Mouse (Mus musculus): ENCODE results near the gene Zfp109. TPM values are rescaled to one million over a fixed set of nuclear protein-coding genes. Genes with fewer than 3 reads are reported as not detected.

Zfp109 gene
- total and polyA plus RNA-seq, 3 experiments: not detected

DNA sequence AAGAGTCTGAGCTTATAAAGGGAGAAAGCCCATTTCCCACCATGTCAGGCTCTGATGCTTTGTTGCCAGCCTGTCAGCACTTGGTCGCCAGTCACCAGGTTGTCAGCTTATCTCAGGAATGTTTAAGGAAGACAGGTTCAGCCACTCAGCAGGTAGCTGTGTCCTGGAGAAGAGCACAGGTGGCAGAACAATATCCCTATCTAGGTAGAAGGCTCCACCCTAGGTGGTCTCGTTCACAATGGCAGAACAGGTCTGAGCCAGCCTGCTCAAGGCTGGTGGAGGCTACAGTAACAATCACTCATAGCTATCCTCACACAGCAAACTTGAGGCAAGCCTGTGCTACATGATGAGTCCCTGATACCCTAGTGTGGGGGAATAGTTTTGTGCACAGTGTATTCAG is 46.0 kb downstream of the Zfp109 start:
- Histone ChIP-seq H3K79me2 (replicated peaks; ENCODE audit: control insufficient read depth, extremely low read depth, insufficient read depth, poor library complexity, severe bottlenecking) (no peaks in the 10 kb centered on the region), H3K36me3 (replicated peaks in 1 of 2; ENCODE audit: control insufficient read depth in 1 of 2, insufficient read depth in 1 of 2, low read length in 1 of 2) (no peaks in the 10 kb centered on the region), H3K27ac (ENCODE audit: insufficient read depth, low read depth) (no peak overlapping the region), H3K9ac (ENCODE audit: insufficient read depth, low read depth) (no peak overlapping the region), H3K4me2 (ENCODE audit: insufficient read depth, low read depth, poor library complexity, severe bottlenecking) (no peak overlapping the region), H3K27me3 (replicated peaks) (peaks cover 6% of the 10 kb centered on the region), H3K4me3 (replicated peaks in 1 of 3; ENCODE audit: low read depth in 2 of 3, low read length in 2 of 3, poor library complexity in 1 of 3) (no peak overlapping the region), H3K9me3 (replicated peaks; ENCODE audit: low read length) (peaks cover 2% of the 10 kb centered on the region), H3K4me1 (ENCODE audit: control insufficient read depth in 1 of 2, insufficient read depth in 2 of 2) (peaks cover 0 to 4% of the 10 kb centered on the region in 2 experiments; a peak in 2 of 4 replicates)
- dilution Hi-C loops (cut with MboI; ENCODE audit: extremely low pct_ligation_motif_present, extremely low pct_unique_long_range_greater_than_20kb, low sequenced_read_pairs): no loop called here
- TF ChIP-seq ELF1 (IDR thresholded peaks at IDR 0.05; ENCODE audit: low read depth, low read length) (no peak), TCF12 (IDR thresholded peaks at IDR 0.05; ENCODE audit: low read depth, low read length) (no peak)
- DNase-seq (ENCODE audit: extremely low read depth): no peak
- in situ Hi-C loops (cut with MboI; ENCODE audit: low pct_ligation_motif_present, low pct_unique_long_range_greater_than_20kb, low sequenced_read_pairs): no loop called here

DNA sequence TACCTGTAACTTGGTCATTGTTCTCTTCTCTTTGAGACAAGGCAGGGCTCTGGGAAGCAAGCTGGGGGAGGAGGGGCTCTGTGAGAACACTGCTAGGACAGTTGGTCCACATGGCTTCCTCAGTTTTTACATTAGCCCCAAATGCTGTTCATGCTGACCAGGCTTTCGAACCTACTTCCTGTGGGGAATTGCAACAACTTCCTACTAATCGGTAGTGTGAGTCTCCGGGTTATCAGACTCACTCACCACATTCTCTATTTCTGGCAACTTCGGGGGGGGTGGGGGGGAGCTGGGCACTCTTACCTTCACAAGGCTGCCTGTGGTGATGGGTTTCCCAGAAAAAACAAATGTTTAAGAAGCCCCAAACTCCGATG is 47.8 kb downstream of the Zfp109 start:
- no peak overlapping the region for H3K4me3 ChIP-seq (replicated peaks in 1 of 3; ENCODE audit: low read depth in 2 of 3, low read length in 2 of 3, poor library complexity in 1 of 3)
- peaks cover 2% of the 10 kb centered on the region for H3K9me3 ChIP-seq (replicated peaks; ENCODE audit: low read length)
- no peak overlapping the region for H3K4me2 ChIP-seq (ENCODE audit: insufficient read depth, low read depth, poor library complexity, severe bottlenecking)
- H3K4me1 ChIP-seq (ENCODE audit: control insufficient read depth in 1 of 2, insufficient read depth in 2 of 2): peaks cover 0 to 4% of the 10 kb centered on the region in 2 experiments; a peak in 2 of 4 replicates
- peaks cover 5% of the 10 kb centered on the region for H3K27me3 ChIP-seq (replicated peaks)
- no peaks in the 10 kb centered on the region for H3K36me3 ChIP-seq (replicated peaks in 1 of 2; ENCODE audit: control insufficient read depth in 1 of 2, insufficient read depth in 1 of 2, low read length in 1 of 2)
- no peak for DNase-seq (ENCODE audit: extremely low read depth)
- TF ChIP-seq NELFE (IDR thresholded peaks at IDR 0.05; ENCODE audit: low read depth, low read length) (no peak), RCOR1 (conservative IDR thresholded peaks at IDR 0.05; ENCODE audit: low read depth, low read length) (no peak), SMC3 (IDR thresholded peaks at IDR 0.05; ENCODE audit: low read depth, low read length) (no peak), USF1 (IDR thresholded peaks at IDR 0.05; ENCODE audit: low read depth, low read length) (no peak), MAFK (IDR thresholded peaks at IDR 0.05; ENCODE audit: insufficient replicate concordance, low read length) (no peak), POLR2AphosphoS2 (IDR thresholded peaks at IDR 0.05; ENCODE audit: low read depth, low read length) (no peak)
- H3K9ac ChIP-seq (ENCODE audit: insufficient read depth, low read depth): no peak overlapping the region
- in situ Hi-C loops (cut with MboI; ENCODE audit: low pct_ligation_motif_present, low pct_unique_long_range_greater_than_20kb, low sequenced_read_pairs) (no loop called here), dilution Hi-C loops (cut with MboI; ENCODE audit: extremely low pct_ligation_motif_present, extremely low pct_unique_long_range_greater_than_20kb, low sequenced_read_pairs) (no loop called here)
- H3K79me2 ChIP-seq (replicated peaks; ENCODE audit: control insufficient read depth, extremely low read depth, insufficient read depth, poor library complexity, severe bottlenecking): no peaks in the 10 kb centered on the region
- no peak overlapping the region for H3K27ac ChIP-seq (ENCODE audit: insufficient read depth, low read depth)

DNA sequence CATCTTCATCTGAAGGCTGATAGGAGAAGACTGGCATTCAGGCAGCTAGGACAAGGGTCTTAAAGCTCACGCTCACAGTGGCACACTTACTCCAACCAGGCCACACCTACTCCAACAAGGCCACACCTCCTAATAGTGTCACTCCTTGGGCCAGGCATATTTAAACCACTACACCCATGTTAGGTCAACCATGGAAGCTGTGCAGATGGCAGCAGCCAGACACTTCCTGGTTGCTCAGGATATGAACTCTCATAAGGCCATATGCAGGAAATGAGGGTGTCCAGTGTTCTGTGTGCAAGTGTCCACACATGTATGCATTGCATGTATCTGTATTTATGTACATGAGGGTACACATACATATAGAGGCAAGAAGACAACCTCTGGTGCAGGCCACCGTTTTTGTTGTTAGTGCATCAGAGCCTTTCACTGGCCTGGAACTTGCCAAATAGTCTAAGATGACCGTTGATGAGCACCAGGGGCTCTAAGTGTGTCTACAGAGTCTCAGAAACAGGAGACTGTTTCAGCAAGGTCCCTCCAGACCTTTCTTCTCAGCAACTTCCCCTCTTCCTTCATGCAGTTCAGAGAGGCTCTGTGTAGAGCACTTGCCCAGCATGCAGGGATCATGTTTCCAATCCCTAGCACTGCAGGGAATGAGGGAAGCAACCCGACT is 48.3 kb downstream of the Zfp109 start:
- Histone ChIP-seq H3K36me3 (replicated peaks in 1 of 2; ENCODE audit: control insufficient read depth in 1 of 2, insufficient read depth in 1 of 2, low read length in 1 of 2) (no peaks in the 10 kb centered on the region), H3K27me3 (replicated peaks) (peaks cover 6% of the 10 kb centered on the region), H3K4me3 (replicated peaks in 1 of 3; ENCODE audit: low read depth in 2 of 3, low read length in 2 of 3, poor library complexity in 1 of 3) (no peak overlapping the region), H3K79me2 (replicated peaks; ENCODE audit: control insufficient read depth, extremely low read depth, insufficient read depth, poor library complexity, severe bottlenecking) (no peaks in the 10 kb centered on the region), H3K9me3 (replicated peaks; ENCODE audit: low read length) (peaks cover 2% of the 10 kb centered on the region), H3K9ac (ENCODE audit: insufficient read depth, low read depth) (no peak overlapping the region), H3K4me2 (ENCODE audit: insufficient read depth, low read depth, poor library complexity, severe bottlenecking) (no peak overlapping the region), H3K27ac (ENCODE audit: insufficient read depth, low read depth) (no peak overlapping the region), H3K4me1 (ENCODE audit: control insufficient read depth in 1 of 2, insufficient read depth in 2 of 2) (peaks cover 0 to 4% of the 10 kb centered on the region in 2 experiments; a peak in 2 of 4 replicates)
- dilution Hi-C loops (cut with MboI; ENCODE audit: extremely low pct_ligation_motif_present, extremely low pct_unique_long_range_greater_than_20kb, low sequenced_read_pairs): no loop called here
- no peak for DNase-seq (ENCODE audit: extremely low read depth)
- in situ Hi-C loops (cut with MboI; ENCODE audit: low pct_ligation_motif_present, low pct_unique_long_range_greater_than_20kb, low sequenced_read_pairs): no loop called here
- no peak for TF ChIP-seq RCOR1 (conservative IDR thresholded peaks at IDR 0.05; ENCODE audit: low read depth, low read length)
- no peak for TF ChIP-seq CHD2 (IDR thresholded peaks at IDR 0.05; ENCODE audit: low read length)
- no peak for TF ChIP-seq POLR2AphosphoS2 (IDR thresholded peaks at IDR 0.05; ENCODE audit: low read depth, low read length)
- no peak for TF ChIP-seq CHD1 (IDR thresholded peaks at IDR 0.05; ENCODE audit: low read depth, low read length)
- TF ChIP-seq PAX5 (IDR thresholded peaks at IDR 0.05; ENCODE audit: low read length): no peak
- TF ChIP-seq CTCF (conservative IDR thresholded peaks at IDR 0.05 in 1 of 2, IDR thresholded peaks at IDR 0.05 in 1 of 2; ENCODE audit: low read depth in 2 of 2, low read length in 2 of 2): no peak
- TF ChIP-seq MAX (IDR thresholded peaks at IDR 0.05; ENCODE audit: low read length): no peak
- no peak for TF ChIP-seq KAT2A (IDR thresholded peaks at IDR 0.05; ENCODE audit: insufficient replicate concordance, low read length)
- no peak for TF ChIP-seq JUND (conservative IDR thresholded peaks at IDR 0.05; ENCODE audit: low read depth, low read length)
- TF ChIP-seq ELF1 (IDR thresholded peaks at IDR 0.05; ENCODE audit: low read depth, low read length): no peak
- no peak for TF ChIP-seq SMC3 (IDR thresholded peaks at IDR 0.05; ENCODE audit: low read depth, low read length)
- TF ChIP-seq MXI1 (IDR thresholded peaks at IDR 0.05; ENCODE audit: low read depth, low read length): no peak
- TF ChIP-seq POLR2A (IDR thresholded peaks at IDR 0.05; ENCODE audit: low read depth, low read length): no peak
- no peak for TF ChIP-seq ZC3H11A (IDR thresholded peaks at IDR 0.05; ENCODE audit: low read depth, low read length)
- TF ChIP-seq JUN (IDR thresholded peaks at IDR 0.05; ENCODE audit: insufficient read depth, low read depth, low read length): no peak

Measured in CH12.LX (cell line).